Mouse (Mus musculus) heart, adult 2 months (tissue): Measurements from ENCODE around the gene Zcchc7.

Experiments
- CTCF ChIP-seq: fragments of 200-600 bp; IDR thresholded peaks from 2 replicates; pipeline ENCODE4 v1.8.1; 2022; ENCODE audit warnings: antibody characterized with exemption, mild to moderate bottlenecking, moderate library complexity
- POLR2A ChIP-seq: fragments of 200-500 bp; IDR thresholded peaks from 2 replicates; pipeline ENCODE4 v1.6.1; 2011; ENCODE audit warnings: mild to moderate bottlenecking, low read depth, low read length, control low read depth; ENCODE audit not compliant: insufficient read depth

GRCm38 (mm10) chr4:44906399-44906798 lies 150.7 kb downstream of the Zcchc7 start:
- TF ChIP-seq CTCF (no peak), POLR2A (no peak)
